Mouse (Mus musculus): ENCODE data around the gene Pard6b.

DNA sequence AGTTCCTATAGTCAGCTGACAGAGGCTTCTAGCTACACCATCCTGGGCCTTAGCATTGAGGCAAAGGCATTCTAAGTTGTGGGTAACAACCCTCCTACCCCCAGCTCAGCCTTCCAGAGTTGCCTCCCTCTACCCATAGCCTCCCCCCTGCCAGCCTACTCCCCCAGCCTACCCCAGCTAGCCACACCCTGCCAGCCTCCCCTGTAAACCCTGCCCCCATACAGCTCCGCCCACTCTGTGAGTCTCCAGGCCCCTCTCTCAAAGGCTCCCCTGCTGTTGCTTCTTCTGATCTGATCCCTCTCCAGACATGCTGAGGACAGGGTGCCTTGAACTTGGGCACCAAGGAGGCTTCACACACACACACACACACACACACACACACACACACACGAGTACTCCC, 49.0 kb upstream of the Pard6b start:
- TF ChIP-seq CTCF (IDR thresholded peaks at IDR 0.05) (no peak), EP300 (IDR thresholded peaks at IDR 0.05) (no peak)
